Mouse (Mus musculus) B cell, adult 67 days (primary cell): ENCODE measurements around the gene Homer2. TPM values are rescaled to one million over a fixed set of nuclear protein-coding genes. Genes with fewer than 3 reads are reported as not detected.

Experiments
- total RNA-seq, 2 experiments: library from RNA; stranded (reverse); gene quantifications; 4 replicates each; pipeline ENCODE4 v1.2.4; 2023

Homer2 gene
- not detected for total RNA-seq

DNA sequence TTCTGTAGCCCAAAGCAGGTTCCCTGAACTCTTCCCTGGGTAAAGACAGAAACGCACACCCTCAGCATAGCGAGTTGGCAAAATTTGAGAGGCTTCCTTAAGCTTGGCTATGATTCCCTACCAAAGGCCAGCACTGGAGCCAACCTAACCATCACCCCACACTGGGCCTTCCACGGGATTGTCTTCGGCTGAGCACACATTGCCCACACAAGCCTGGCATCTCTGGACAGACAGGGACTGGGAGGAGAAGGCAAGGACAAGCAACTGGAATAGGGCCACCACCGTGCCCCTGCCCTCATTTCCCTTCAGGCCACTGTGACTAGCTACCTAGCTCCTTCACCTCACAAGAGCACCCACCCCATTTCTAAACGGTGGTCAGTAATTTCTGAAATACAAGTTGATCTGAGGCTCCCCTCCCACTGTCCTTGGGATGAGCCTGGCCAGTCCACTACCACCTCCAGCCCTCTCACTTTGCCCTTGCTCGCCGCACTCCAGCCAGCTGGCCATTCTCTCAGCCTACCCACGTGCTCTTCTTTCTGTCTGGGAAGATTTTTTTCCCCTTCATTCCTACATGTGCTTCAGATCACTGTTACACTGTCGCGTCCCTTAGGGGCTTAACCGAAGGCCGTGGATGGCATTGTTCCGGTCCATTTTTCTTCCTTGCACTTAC, at the start of gene Homer2:
TSS of gene Homer2 (minus strand) at position 57 of the 670 bp plus-strand sequence.

DNA sequence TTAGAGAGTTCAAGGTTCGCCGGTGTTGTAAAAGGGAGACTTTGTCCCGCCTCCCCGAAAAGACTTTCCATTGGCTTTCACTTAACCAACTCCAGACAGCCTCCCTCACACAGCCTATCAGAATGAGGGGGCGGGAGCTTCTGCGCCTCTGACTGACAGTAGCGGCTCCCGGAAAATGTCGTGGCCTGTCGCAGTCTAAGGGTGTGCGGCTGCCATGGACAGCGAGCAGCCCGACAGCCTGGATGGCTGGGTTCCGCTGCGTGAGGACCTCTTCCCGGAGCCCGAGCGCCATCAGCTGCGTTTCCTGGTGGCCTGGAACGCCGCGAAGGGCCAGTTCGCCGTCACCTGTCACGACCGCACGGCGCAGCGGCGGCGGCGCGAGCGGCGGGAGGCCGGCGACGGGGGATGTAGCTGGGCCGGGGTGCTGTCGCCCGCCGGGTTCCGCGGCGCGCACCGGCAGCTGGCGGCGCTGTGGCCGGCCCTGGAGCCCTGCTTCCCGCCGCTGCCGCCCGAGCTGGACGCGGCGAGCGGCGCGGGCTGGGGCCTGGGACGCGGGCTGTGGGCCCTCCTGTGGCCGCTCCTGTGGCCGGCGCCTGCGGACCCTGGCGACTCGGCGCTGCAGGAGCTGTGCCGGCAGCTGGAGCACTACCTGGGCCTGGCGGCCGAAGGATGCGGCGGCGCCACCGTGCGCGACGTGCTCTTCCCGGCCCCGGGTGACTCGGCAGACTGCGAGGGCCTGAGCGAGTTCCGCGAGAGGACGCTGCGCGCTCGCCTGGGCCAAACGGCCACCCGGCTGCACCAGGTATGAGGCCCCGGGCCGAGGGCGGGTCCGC, 136.0 kb downstream of the Homer2 start, which contains the start of gene Whamm:
TSS of gene Whamm (plus strand) at position 159 of the 833 bp plus-strand sequence.

DNA sequence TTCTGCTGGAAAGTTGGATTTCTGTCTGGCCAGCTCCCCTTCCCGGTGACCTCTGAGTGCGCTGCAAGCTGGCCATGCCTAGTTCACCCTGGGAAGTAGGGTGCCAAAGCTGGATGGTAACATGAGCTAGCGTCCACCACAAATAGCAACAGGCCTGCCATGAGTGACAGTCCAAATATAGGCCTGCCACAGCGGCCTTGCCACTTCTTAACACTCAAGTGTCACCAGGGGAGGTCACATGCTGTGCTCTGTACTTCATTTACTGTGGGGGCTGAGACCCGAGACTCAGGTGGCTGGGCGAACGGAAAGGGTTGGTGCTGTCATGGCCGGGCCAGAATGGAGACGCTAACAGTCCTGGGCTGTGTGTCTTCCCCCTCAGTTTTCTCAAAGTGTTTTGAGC, 140.4 kb downstream of the Homer2 start, which contains the start of gene Fsd2:
TSS of gene Fsd2 (minus strand) at position 53 of the 400 bp plus-strand sequence.

Other genes with a start within 250 kb of the Homer2 start
- gene Ap3b2, start 213.6 kb downstream of the Homer2 start, total RNA-seq, result not detected
- gene BC048679, start 209.2 kb downstream of the Homer2 start, total RNA-seq, result not detected
- gene Fsd2, start 140.6 kb downstream of the Homer2 start, total RNA-seq, result under 1 TPM; 0.26 to 0.53 TPM
- gene Whamm, start 136.3 kb downstream of the Homer2 start, total RNA-seq, result 10 to 100 TPM; 32.3 to 36.7 TPM
- gene Ramac, start 55.4 kb upstream of the Homer2 start, total RNA-seq, result 10 to 100 TPM; 39.7 to 47.0 TPM
- gene 3110040N11Rik, start 82.0 kb upstream of the Homer2 start, total RNA-seq, result 10 to 100 TPM; 29.8 to 30.2 TPM
- 10 to 100 TPM; 85.8 to 95.6 TPM for gene Btbd1, start 121.9 kb upstream of the Homer2 start, total RNA-seq
- not detected for gene Gm10160, start 148.3 kb upstream of the Homer2 start, total RNA-seq
- 100 to 1,000 TPM; 163 to 177 TPM for gene Tm6sf1, start 151.5 kb upstream of the Homer2 start, total RNA-seq
- 1 to 10 TPM; 3.2 to 4.2 TPM for gene Hdgfl3, start 226.9 kb upstream of the Homer2 start, total RNA-seq